Mouse (Mus musculus): ENCODE results near the gene Txnip.
A peak's percentile ranks its signal among the peaks of the same experiment; 100 is the strongest.
"Not testable (repeated sequence)": the region's sequence is repeated elsewhere in the genome, so short reads cannot be mapped to it uniquely, and the experiment has no call there.

Txnip gene

GRCm38 (mm10) chr3:96557694-96558093, at the start of gene Txnip:
Txnip (plus strand) TSS chr3:96557957.
- DNase-seq (ENCODE audit: low read depth, low spot score), result peak; percentile 99

GRCm38 (mm10) chr3:96507966-96508365, 49.8 kb upstream of the Txnip start:
- DNase-seq (ENCODE audit: low read depth, low spot score), result not testable (repeated sequence)

DNA sequence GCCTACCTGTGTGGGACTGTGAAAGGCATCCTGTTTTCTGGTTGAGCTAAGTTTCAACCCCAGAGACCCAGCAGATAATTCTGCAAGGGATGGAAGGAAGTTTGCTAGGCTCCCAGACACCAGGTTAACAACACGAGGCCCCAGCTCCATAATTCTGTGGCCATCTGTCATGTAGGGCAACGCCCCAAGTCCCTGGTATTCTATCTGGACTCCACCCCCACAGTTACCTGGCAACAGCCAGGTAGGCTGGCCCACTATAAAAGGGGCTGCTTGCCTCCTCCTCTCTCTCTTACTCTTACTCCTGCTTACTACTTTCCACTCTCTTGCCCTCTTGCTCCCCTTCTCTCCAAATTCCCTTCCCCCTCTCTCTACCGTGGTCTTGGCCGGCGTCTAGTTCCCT, 37.6 kb upstream of the Txnip start:
- no peak for DNase-seq (ENCODE audit: low read depth, low spot score)

DNA sequence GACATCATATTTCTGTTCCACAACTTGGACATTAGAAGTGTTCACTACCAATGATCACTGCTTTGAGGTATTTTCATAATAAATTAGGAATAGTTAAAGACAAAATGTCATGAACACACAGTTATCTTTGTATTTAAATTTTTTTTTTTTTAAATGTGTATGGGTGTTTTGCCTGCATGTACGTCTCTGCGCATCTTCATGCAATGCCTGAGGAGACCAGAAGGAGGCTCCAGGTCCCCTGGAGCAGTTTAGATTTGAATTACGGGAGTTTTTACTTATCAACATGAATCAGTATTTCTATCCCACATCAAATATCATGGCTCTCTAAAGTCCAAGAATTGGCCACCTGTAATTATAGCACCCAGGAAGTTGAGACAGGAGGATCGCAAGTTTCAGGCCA, 35.6 kb upstream of the Txnip start:
- DNase-seq (ENCODE audit: low read depth, low spot score), result no peak

- no peak for DNase-seq (ENCODE audit: low read depth, low spot score)
Measured at GRCm38 (mm10) chr3:96524028-96524810, 33.5 kb upstream of the Txnip start.

DNA sequence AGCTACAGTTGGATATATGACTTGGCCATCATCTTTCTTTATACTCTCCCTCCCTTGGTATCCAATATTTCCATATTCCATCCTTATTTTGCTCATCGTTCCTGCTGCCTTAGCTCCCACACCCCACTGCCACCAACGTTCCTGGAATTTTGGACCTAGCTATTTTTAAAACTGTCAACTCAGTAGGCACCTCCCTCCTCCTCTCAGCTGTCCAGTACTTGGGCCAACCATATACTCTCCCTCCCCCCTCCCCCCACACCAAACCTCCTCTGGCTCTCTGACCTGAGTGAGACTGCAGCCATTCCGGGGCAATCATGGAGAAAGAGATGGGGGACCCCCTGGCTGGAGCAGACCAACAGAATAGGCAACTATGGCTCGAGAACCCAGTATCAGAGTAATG, 32.8 kb upstream of the Txnip start, which contains the start of gene Hfe2:
Gene Hfe2 (plus strand): TSS at position 259 of the 400 bp plus-strand sequence.
- DNase-seq (ENCODE audit: low read depth, low spot score), result no peak

GRCm38 (mm10) chr3:96526013-96526762, 31.6 kb upstream of the Txnip start:
- no peak for DNase-seq (ENCODE audit: low read depth, low spot score)

DNA sequence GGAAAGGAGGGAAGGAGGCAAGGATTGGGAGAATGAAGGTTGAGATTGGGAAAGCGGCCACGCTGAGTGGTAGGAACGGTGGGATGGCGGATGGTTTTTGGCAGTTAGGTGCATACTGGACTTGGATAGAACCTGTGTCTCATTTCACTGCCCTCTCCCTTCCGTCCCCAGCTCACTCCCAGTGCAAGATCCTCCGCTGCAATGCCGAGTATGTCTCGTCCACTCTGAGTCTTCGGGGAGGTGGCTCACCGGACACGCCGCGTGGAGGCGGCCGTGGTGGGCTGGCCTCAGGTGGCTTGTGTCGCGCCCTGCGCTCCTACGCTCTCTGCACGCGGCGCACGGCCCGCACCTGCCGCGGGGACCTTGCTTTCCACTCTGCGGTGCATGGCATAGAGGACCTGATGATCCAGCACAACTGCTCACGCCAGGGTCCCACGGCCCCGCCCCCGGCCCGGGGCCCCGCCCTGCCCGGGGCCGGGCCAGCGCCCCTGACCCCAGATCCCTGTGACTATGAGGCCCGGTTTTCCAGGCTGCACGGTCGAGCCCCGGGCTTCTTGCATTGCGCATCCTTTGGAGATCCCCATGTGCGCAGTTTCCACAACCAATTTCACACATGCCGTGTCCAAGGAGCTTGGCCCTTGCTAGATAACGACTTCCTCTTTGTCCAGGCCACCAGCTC, 30.8 kb upstream of the Txnip start:
- DNase-seq (ENCODE audit: low read depth, low spot score), result no peak

- DNase-seq (ENCODE audit: low read depth, low spot score), result no peak
Measured at GRCm38 (mm10) chr3:96528506-96528905, 29.3 kb upstream of the Txnip start.

DNA sequence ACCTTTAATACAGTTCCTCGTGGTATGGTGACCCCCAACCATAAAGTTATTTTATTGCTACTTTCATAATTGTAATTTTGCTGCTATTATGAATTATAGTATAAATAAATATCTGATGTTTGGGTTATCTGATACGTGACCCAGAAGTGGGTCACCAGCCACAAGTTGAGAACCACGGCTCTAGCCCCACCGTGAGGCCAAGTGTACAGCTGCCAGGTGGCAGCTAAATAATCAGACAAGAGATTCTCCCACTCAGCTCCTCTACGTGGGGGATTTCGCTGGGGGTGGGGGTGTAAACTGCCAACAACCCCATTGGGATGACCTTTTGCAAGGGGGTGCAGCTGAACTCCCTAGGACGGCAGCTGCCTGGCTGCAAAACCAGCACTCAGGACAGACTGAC, 25.7 kb upstream of the Txnip start:
- DNase-seq (ENCODE audit: low read depth, low spot score), result no peak

DNA sequence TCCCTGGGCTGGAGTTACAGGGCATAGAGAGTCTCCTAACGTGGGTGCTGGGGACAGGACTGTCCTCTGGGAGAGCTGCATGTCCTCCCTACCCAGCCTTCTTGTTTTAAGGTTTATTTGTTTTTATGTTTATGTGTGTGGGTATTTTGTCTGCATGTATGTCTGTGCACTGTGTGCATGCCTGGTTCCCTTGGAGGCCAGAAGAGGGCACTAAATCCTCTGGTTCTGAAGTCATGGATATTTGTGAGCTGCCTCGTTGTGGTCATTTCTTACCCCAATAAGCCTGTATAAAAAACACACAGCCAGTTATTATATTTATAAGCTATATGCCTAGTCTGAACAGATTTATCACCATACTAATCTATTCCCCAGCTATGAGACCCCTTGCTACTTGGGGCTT, 23.5 kb upstream of the Txnip start:
- no peak for DNase-seq (ENCODE audit: low read depth, low spot score)

DNA sequence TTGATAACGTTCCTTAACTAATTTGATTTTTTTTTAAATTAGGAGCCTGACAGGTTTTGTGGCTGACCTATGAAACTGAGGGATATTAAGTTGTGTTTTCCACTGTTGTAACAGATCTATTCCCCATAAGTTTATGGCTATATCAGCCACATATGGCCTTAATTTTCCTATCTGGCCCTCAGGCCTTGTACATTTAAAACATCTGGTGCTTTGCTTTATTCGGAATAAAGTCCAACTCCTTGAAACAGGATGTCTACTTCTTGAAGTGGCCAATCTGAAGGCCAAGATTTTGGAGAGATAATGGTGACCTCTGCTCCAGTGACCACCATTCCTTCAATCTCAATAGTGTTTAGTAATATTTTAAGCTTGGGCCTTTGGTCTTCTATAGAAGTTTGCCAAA, 18.4 kb upstream of the Txnip start:
- no peak for DNase-seq (ENCODE audit: low read depth, low spot score)

DNA sequence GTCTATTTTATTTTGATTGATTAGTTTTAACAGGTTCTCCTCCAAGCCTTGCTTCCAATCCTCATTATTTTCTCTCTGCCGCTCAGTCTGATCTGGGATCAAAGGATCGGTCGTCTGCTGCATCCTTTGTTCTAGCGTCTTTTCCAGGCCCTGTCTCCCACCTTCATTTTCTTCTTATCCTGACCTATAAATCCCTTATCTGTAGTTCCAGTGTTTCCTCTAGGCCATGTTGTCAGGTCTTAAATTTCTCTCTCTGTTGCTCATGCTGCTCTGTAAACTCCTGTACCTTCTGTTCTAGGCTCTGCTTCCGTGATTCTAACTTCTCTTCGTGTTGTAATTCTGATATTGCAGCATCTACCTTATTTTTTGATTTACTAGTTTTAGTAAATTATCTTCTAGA, 17.0 kb upstream of the Txnip start:
- no peak for DNase-seq (ENCODE audit: low read depth, low spot score)

- DNase-seq (ENCODE audit: low read depth, low spot score), result no peak
Measured at GRCm38 (mm10) chr3:96541328-96542078, 16.3 kb upstream of the Txnip start.

- no peak for DNase-seq (ENCODE audit: low read depth, low spot score)
Measured at GRCm38 (mm10) chr3:96542554-96542953, 15.2 kb upstream of the Txnip start.

- DNase-seq (ENCODE audit: low read depth, low spot score), result no peak
Measured at GRCm38 (mm10) chr3:96543345-96543744, 14.4 kb upstream of the Txnip start.

DNA sequence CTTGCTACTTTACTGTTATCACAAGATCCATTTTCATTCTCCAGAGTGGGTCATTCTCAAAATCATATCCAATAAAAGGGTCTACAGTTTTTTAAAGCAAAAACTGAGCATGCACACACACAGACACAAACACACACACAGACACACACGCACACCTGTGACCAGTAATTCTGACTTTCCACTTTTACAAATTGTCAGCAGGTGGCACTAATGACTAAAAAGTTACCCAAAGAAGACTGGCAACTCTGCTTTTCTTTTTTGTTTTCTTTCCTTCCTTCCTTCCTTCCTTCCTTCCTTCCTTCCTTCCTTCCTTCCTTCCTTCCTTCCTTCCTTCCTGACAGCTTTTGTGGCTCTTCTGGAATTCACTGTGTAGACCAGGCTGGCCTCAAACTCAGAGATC, 12.2 kb upstream of the Txnip start:
- DNase-seq (ENCODE audit: low read depth, low spot score), result no peak

DNA sequence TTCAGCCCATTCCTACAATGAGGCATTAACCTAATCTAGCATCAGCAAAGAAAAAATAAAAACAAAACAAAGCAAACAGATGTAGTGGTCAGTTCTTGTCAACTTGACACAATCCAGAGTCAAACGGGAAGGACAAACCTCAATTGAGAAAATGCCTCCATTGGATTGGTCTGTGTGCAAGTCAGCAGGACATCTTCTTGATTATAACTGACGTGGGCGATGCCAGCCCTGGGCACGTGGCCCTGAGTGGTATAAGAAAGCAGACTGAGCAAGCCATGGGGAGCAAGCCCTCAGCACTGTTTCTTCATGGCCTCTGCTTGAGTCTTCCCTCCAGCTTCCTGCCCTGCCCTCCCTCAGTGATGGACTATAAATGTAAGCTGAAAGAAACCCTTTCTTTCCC, 10.9 kb upstream of the Txnip start:
- no peak for DNase-seq (ENCODE audit: low read depth, low spot score)

DNA sequence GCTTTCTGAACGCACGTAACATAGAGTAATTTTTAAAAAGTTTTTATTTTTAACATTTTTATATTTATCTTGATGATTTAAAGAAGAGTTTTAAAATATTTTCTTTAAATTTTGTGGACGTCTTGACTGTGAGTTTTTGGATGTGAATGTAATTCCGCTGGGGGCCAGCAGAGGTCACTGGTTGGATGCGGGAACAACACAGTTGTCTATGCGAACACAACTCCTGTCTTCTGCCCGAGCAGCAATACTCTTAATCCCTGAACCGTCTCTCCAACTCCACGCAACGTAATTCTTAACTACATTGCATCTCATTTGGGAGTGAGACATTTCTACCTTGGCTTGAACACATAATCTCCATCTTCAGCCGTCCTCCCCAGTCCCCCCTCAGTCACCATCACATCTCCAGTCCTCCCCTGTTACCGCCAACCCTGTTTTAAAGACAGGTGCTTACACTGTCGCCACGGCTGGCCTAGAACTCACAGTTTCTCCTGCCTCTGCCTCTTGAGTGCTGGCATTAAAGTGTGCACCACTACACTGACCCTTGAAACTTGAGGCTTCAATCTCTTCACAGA, 10.3 kb upstream of the Txnip start:
- peak; percentile 74 for DNase-seq (ENCODE audit: low read depth, low spot score)

DNA sequence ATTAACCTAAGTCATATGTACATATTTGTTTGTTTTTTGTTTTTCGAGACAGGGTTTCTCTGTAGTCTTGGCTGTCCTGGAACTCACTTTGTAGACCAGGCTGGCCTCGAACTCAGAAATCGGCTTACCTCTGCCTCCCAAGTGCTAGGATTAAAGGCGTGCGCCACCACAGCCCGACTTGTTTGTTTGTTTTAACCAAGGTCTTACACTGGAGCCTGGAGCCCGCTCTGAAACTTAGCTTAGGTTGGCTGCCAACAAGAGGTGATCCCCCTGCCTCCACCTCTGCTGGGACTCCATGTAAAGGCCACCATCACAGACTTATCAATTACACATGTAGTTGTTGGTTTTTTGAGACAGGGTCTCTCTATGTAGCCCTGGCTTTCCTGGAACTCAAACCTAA, 8.9 kb upstream of the Txnip start:
- no peak for DNase-seq (ENCODE audit: low read depth, low spot score)

- DNase-seq (ENCODE audit: low read depth, low spot score), result no peak
Measured at GRCm38 (mm10) chr3:96549346-96549745, 8.4 kb upstream of the Txnip start.

All from mesoderm, embryonic 11.5 days (tissue).